Mouse (Mus musculus) urinary bladder, postnatal 10 days (tissue): ENCODE results near the gene Garnl3.
"Not testable (repeated sequence)": the region's sequence is repeated elsewhere in the genome, so short reads cannot be mapped to it uniquely, and the experiment has no call there.

Experiments used
- DNase-seq: peaks from one replicate; pipeline ENCODE4 v3.0.0; 2022; ENCODE audit warnings: low spot score

Garnl3 gene

DNA sequence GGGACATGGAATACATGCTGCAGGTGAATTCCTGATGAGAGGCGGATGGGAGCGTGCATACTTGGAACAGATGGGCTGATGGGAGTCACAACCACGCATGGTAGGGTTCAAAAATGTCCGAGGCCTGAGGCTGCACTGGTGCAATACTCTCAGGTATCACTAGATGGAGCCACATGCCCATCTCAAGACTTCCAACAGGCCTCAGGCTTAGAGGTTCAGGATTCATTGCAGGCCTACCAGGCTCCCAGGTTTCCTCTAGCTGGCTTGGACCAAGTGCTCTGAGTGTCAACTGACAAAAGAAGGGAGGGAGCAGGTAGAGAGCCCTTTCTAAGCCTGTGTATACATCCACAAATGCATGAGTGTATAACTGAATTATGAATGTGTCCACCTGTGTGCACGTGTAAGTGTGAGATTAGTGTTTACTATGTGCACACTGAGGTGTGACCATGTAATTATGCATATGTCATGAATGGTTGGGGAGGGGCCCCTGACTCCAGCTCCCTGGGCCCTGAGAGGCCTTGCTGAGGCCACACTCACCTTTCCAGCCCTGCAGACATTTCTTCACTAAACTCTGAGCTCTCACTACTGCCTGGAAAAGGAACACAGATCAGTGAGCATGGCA lies 23.4 kb upstream of the Garnl3 start:
- DNase-seq: no peak

DNA sequence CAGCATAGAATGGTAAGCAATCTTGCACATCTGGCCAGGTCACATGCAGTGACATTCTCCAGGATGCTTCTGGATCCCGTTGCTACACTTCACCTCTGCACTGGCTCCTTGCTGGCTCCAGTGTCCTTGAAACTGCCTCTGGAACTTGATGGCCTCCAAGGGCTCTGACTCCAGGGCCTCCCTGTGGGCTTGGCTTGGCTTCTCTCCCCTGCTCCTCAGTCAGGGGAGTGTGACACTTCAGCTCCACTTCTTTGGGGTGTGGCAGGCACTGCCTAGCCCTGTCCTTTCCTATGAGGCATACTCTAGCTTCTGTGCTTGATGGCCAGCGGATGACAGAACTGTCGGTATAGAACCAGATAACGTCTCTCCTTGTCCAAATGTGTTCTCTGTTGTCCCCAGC lies 15.5 kb upstream of the Garnl3 start:
- no peak for DNase-seq

- DNase-seq: no peak
Observed at GRCm38 (mm10) chr2:33143292-33143691, 11.8 kb upstream of the Garnl3 start.

DNA sequence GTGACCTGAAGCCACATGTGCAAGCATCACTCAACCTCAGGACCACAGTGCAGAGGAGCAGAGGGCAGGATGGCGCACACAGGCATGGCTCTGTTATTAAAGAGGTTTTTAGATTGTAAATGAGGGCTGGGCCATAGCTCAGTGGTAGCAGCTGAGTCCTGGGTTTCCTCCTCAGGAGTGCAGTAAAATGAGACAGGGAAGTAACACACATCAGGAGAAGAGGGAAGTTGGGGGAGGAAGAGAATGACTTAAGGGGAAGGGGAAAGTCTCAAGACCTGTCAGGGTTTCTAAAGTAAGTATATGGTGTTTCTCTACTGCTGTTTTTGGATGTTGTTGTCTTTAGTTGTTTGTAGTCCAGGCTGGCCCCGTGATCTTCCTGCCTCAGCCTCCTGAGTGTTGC lies 7.0 kb upstream of the Garnl3 start:
- no peak for DNase-seq

DNA sequence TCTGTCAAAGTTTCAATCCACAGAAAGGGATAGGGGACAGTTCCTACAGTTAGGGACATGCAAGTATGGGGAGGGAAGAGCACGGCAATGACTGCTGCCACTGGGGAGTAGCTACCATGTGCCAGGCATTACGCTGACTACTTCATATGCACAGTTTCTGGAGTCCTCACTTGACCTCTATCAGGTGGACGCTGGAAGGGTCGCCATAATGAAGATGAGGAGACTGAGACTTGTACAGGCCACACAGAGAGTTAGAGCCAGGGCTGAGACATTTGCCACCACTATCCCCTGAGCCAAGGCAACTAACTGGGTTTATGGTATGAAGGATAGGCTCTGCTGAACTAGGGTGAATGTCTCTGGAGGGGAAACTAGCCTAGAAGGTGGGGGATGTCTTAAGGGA lies 6.3 kb upstream of the Garnl3 start:
- DNase-seq: no peak

DNA sequence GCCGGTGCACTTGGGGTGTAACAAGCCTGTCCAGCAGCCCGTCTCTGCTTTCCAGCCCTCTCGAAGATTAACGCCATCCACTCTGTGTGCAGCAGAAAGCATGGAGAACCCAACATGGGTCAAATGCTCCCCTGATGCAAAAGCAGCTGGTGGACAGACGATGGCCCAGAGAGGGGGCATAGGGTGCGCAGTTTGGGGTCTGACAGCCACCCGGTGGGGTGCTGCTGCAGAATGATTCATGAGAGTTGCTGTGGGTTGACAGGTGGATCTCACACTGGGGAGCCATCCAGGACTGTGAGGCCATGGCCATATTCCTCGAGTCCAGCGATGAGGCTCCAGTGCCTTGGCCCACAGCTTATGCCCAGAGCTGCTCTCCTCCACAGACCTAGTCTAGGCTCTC lies 5.8 kb upstream of the Garnl3 start:
- no peak for DNase-seq

DNA sequence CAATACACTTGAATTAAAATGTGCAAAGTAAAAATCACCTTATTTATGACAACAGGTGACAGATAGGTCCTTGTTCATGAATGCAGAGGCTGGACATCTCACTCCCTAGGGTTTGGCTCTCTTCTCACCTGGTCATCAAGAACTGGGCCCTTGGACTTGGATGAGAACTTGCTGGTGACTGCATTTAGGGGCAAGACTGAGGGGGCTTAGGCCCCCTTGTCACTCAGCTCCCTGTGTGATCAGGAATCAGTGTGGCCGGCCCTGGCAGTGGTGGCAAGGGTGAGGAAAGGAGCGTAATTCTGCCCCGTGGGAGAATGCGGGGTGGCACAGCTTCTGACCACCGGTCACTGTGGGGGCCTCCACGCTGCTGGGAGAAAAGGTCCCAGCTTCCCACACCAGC lies 4.9 kb upstream of the Garnl3 start:
- DNase-seq: no peak

GRCm38 (mm10) chr2:33134766-33135490 lies 3.5 kb upstream of the Garnl3 start:
- DNase-seq: no peak

GRCm38 (mm10) chr2:33132306-33132705 lies 852 bp upstream of the Garnl3 start:
- no peak for DNase-seq

DNA sequence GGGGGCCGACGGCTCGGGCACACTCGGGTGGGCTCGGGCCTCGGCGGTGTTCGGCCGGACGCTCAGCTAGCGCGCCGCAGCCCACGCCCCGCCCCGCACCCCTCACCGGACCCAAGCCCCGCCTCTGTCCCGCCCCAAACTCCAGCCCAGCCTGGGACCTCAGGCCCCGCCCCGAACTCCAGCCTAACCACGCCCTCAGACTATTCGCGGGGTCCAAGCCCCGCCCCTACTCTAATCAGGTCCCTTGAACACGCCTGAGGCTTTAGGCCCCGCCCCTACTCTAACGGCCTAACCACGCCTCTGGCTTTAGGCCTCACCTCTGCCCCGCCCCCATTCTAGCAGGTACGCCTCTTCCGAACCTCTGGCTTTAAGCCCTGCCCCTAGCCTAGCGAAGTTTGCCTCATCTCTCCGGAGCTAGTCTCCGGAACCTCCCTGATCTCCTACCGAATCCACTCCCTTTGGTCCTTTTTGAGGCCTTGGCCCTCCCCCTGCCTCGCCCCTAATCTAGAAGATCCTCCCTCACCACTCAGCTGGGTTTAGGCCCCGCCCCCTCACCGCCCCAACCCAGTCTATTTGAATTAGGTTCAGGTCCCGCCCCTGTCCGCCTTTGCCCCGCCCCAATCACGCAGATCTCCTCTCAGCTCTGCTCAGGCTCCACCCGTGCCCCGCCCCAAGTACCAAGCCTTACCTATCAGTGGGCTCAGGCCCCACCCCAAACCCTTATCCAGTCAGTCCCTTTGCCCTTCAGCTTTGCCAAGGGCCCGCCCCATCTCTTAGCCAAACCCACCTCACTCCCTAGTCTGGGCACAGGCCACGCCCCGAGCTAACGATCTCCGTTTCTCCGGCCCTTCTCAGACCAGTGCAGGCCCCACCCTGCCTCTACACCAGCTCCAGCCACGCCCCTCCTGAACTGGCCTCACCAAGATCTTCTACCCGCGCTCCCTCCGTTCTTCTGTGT lies 649 bp downstream of the Garnl3 start:
- peak; percentile 95 for DNase-seq

- DNase-seq: peak; percentile 19
Observed at GRCm38 (mm10) chr2:33130141-33130525, 1.3 kb downstream of the Garnl3 start.

- DNase-seq: no peak
Observed at GRCm38 (mm10) chr2:33129696-33130095, 1.8 kb downstream of the Garnl3 start.

- DNase-seq: no peak
Observed at GRCm38 (mm10) chr2:33129005-33129404, 2.4 kb downstream of the Garnl3 start.

DNA sequence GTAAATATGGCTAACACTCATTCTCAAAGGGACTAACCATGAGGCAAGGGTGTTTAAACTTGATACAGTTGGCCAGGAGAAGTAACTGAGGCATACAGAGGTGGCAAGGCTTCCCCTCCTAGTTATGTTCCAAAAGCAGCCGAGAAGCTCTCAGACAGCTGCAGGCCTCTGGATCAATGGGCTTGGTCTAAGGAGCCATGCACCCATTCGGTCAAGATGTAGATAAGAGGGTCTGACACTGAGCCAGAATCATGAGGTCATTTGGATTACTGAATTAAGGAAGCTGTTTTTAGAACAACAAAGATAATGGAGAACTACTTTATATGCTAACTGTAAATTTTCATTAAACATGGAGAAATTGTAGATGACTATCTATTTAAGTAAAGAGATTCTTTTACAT lies 4.2 kb downstream of the Garnl3 start:
- no peak for DNase-seq

DNA sequence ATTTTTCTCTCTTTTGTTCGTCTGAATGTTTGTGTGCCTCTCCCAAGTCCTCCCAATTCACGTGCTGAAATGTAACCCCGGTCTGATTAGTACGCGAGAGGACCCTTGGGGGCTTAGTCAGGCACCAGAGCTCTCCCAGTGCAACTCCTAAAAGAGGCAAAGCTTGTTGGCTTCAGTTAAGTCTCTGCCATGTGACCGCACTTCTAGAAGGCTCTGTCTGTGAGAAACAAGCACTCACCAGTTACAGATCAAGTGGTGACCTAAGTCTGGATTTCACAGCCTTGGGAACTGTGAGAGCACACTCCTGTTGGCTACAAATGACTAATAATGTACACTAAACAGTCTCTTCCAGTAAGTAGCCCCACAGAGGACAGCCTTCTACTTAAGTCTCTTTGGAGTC lies 8.6 kb downstream of the Garnl3 start:
- DNase-seq: no peak

DNA sequence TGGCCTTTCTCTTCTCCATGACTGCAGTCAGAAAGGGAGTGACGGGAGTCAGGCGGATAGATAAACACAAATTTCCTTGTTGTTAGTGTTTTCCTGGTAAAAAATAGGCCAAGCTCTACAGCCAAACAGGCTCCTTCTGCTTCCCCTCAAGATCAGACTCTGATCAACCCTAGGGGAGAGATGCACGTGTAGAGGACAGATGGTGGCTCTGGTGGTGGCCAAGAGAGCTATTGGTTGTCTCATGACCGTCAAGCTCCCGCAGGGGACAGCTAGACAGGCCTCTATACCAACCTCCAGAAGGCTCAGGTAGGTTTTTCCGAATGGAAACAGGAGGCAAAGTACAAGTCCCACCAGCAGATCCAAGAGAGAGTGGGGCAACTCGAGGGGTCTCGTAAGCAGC lies 30.9 kb downstream of the Garnl3 start:
- no peak for DNase-seq

- not testable (repeated sequence) for DNase-seq
Observed at GRCm38 (mm10) chr2:33097326-33097725, 34.1 kb downstream of the Garnl3 start.

- no peak for DNase-seq
Observed at GRCm38 (mm10) chr2:33095221-33095671, 36.2 kb downstream of the Garnl3 start.

DNA sequence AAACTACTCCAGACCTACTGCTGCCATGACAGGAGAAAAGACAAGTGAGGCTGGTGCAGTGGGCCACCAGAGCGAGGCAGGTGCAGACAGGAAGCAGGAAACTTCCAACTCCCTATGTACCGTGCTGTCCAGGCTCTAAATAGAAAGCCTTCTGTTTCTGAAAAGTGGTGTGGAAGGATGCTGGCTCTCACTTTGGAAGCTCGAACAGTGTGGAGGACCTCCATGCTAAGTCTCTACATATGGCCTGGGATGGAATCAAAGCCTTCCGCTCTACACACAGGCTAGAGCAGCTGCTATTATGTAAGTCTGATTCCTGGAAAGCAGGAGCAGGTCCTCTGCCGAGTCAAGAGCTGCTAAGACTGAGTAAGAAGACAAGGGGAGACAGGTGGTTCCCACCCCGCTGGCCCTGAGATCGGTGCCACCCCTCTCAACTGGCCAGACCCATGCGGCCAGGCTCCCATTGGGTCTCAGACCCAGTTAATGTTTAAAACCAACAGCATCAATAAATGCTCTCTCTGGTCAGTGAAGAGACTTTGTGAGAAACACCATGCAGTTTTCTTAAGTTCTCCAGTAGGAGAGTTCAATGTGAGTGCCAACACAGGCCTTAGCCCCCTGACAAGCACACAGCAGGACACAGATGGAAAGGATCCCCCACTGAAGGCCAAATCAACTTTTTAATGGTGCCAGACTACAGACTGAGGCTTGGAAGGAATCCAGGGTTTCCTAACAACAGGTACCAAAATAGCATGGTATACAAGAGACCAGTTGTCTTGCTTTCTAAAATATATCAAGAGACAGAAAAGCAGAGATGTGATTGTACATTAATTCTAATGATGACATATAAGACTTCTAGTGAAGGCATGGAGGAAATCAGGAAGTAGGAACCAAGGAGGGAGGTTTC lies 40.6 kb downstream of the Garnl3 start:
- no peak for DNase-seq

DNA sequence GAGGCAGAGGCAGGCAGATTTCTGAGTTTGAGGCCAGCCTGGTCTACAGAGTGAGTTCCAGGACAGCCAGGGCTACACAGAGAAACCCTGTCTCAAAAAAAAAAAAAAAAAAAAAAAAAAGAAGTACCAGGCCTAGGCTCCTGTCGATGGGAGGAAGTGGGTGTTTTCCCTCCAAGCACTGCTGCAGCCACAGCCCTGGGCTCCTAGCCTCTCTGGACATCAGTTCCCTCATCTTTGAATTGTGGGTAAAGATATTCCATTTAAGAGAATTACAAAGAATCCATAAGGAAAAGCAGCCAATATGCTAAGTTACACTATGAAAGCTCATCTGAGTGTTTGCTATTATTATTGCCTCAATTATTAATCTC lies 41.4 kb downstream of the Garnl3 start:
- DNase-seq: not testable (repeated sequence)

DNA sequence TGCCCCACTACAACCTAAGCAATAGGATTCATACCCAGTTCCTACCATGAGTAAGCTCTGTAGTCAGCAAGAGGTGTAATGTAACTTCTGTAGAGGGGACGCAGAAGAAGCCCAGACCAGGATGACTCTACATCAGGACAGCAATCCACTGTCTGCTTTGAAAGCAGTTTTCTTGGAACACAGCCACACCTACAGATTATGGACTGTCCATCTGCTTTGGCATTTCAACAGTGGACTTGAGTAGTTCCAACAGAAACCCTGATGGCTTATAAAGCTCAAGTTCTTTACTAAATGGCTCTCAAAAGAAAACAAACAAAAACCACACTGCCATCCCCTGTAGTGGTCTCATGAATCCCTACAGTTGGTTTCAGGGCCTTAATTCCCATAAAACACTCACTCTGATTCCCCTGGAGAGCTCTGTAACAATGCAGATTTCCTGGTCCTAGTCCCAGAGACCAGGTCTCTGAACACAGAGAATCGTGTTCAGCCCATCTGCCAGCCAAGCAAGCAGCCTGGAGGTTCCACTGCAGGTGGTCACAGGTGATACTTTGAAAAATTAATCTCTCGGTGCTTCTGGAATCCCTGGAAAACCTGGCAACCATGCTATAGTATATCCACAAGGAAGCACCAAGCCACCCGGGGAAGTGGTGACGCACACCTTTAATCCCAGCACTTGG lies 42.0 kb downstream of the Garnl3 start:
- no peak for DNase-seq
